Mouse (Mus musculus) embryonic fibroblast, embryonic 13.5 days (primary cell): ENCODE data around the gene Cyb5rl. TPM values are rescaled to one million over a fixed set of nuclear protein-coding genes. Genes with fewer than 3 reads are reported as not detected.

Experiments
- H3K27ac ChIP-seq: 2 replicates; pipeline ENCODE4 v1.5.1; 2012; ENCODE audit warnings: low read length, control low read depth, inconsistent platforms; ENCODE audit not compliant: insufficient read depth
- H3K4me1 ChIP-seq: 2 replicates; pipeline ENCODE4 v1.6.1; 2011; ENCODE audit warnings: low read length; ENCODE audit not compliant: control insufficient read depth, insufficient read depth
- H3K4me3 ChIP-seq: 2 replicates; pipeline ENCODE4 v1.5.1; 2011; ENCODE audit warnings: mild to moderate bottlenecking, control low read depth, low read length; ENCODE audit not compliant: insufficient read depth
- CTCF ChIP-seq: IDR thresholded peaks from 2 replicates; pipeline ENCODE4 v1.5.1; 2011; ENCODE audit warnings: mild to moderate bottlenecking, control low read depth, low read length, moderate library complexity, borderline replicate concordance; ENCODE audit not compliant: insufficient read depth
- POLR2A ChIP-seq: IDR thresholded peaks from 2 replicates; pipeline ENCODE4 v1.6.1; 2011; ENCODE audit warnings: low read depth, mild to moderate bottlenecking, control low read depth, low read length, moderate library complexity
- polyA plus RNA-seq: library from polyadenylated mRNA; stranded (reverse); fragments of >200 nt; gene quantifications from 2 replicates; pipeline ENCODE4 v1.2.4, GENCODE M21; 2011; ENCODE audit warnings: low read depth; ENCODE audit not compliant: missing spikeins, insufficient read length

Gene Cyb5rl
- polyA plus RNA-seq, 1 experiment = 6.3 TPM

DNA sequence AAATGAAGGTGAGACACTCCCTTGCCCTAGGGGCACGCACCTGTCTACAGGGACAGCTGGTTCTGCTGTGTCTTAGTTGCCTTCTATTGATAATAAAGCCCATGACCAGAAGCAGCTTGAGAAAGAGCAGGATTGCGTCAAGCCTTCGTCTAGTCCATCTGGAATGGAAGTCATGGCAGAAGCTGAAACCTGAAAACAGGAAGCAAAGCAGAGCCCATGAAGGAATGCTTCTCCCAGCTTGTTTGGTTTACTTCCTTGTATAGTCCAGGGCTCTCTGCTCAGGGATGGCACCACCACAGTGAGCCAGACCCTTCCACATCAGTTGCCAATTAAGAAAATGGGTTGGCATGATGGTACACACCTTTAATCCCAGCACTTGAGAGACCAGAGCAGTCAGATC, 15.4 kb downstream of the Cyb5rl start:
- no peak for TF ChIP-seq CTCF
- no peak for TF ChIP-seq POLR2A
- Histone ChIP-seq H3K4me3 (no peak overlapping the region), H3K27ac (no peak overlapping the region), H3K4me1 (no peaks in the 10 kb centered on the region)

DNA sequence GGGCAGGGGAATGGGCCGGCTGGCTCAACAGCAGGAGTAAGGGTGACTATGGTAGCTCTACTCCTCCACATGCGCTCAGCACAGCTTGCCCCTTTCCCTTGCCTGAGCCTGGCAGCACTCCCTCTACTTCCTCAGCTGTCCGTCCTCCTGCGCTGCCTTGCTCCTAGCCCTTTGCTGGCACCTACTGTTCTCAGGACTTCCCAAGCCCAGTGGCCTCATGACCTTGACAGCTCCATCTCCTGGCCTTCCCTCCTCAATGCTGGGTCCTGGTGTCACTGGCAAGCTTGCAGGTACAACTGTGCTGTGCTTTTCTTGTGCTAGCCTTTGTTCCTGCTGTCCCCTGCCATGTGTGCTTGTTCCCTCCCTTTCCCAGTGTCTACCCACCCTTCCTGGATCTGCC, 16.3 kb downstream of the Cyb5rl start:
- H3K4me1 ChIP-seq = no peaks in the 10 kb centered on the region
- TF ChIP-seq POLR2A (no peak), CTCF (no peak)
- H3K4me3 ChIP-seq = no peak overlapping the region
- H3K27ac ChIP-seq = no peak overlapping the region

DNA sequence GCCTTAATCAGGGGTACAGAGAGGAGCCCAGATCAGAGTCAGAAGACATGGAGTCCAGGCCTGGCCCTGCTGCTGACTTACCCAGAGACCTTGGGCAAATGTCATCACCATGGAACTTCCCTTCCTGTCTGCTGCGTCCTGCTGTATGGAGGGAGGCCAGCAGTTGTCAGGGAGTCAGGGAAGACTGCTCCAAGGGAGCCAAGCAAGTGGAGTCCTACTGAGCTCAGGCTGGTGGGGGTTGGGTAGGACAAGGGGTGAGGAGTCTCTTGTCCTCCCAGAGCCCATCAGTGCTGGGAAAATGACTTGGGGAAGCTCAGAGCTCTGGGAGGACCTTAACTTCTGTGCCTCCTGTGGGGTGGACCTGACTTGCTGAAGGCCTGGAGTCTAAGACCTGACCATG, 17.6 kb downstream of the Cyb5rl start:
- Histone ChIP-seq H3K4me1 (no peaks in the 10 kb centered on the region), H3K27ac (no peak overlapping the region), H3K4me3 (no peak overlapping the region)
- TF ChIP-seq CTCF = no peak
- TF ChIP-seq POLR2A = no peak

DNA sequence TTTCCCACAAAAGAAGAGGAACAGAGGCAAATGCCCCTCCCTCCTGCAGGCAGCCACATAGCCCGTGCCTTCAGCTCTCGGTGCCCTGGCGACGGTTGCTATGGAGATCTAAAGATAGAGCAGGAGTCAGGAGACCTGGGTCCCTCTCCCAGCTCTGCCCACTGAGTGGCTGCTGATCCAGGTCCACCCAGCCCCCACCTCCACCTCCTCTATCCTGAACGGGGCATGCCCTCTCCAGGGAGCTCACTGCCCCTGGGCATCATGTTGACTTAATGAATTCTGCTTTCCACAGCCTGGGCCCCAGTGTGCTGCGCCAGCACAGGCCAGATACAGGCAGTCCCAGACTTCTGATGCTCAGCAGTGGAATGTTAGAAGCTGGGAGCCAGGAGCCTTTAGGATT, 18.1 kb downstream of the Cyb5rl start:
- no peak for TF ChIP-seq CTCF
- TF ChIP-seq POLR2A = no peak
- Histone ChIP-seq H3K4me1 (no peaks in the 10 kb centered on the region), H3K27ac (no peak overlapping the region), H3K4me3 (no peak overlapping the region)

DNA sequence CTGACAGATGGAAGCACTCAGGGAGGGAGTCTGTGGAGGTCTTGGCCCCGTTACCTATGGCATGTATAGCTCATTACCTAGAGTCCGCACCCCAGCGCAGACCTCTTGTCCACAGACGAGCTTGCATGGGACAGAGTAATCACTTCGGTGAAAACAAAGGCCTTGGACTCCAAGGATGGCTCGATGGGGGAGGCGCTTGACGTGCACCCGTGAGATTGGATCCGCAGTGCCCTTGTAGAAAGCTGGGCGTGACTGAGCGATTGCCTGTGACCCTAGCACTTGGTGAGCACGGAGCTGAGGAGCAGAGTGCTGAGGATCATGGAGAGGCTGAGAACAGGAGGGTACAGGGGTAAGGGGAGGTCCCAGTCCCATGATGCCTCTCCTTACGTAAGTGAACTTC, 24.9 kb downstream of the Cyb5rl start:
- H3K4me1 ChIP-seq = no peaks in the 10 kb centered on the region
- no peak overlapping the region for H3K4me3 ChIP-seq
- no peak overlapping the region for H3K27ac ChIP-seq
- TF ChIP-seq POLR2A (no peak), CTCF (no peak)

DNA sequence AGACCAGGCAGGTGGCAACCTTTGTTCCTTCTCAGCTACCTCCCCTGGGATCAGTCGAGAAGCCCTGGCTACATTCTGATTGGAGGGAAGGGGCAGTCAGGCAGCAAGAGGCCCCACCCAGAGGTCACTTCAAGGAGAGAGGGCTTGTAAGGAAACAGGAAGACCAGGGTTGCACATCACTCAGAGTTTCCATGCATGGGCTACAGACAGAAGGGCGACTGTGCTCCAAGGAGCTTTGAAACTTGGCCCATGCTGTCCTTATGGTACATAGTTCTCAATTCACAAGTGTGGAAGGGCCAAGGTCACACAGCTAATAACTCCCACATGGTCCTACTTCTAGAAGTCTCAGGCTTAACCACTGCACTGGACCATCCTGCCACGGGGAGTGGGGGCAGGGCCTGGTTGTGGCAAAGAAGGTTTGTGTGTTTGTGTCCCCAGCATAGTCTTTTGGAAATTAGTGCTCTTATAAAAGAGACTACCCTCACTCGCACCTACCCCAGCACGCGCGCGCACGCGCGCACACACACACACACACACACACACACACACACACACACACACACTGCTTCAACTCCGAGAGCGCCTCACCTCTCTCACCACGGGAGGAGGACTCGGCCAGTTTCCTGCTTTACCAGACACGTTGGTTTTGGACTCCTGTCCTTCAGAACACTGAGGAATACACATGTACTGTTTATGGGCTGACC, 27.8 kb downstream of the Cyb5rl start:
- Histone ChIP-seq H3K4me3 (no peak overlapping the region), H3K4me1 (no peaks in the 10 kb centered on the region), H3K27ac (no peak overlapping the region)
- no peak for TF ChIP-seq CTCF
- no peak for TF ChIP-seq POLR2A

DNA sequence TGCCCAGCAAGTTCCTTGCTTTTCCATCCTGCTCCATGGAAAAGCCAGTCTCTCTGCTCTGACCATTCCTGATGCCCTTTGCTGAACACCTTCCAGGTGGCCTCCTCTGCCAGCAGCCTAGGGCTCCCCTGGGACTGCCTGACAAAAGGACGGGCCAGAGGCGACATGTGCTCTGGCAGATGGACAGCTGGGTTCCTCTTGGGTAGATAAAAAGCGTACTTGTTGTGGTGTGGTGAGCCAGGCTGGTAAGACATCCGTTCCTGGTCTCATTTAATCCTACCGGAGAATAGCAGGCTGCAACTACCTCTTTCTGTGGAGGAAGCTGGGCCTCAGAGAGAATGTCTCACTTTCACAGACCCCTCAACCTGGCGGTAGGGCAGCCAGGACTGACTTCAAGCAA, 29.3 kb downstream of the Cyb5rl start:
- no peaks in the 10 kb centered on the region for H3K4me1 ChIP-seq

DNA sequence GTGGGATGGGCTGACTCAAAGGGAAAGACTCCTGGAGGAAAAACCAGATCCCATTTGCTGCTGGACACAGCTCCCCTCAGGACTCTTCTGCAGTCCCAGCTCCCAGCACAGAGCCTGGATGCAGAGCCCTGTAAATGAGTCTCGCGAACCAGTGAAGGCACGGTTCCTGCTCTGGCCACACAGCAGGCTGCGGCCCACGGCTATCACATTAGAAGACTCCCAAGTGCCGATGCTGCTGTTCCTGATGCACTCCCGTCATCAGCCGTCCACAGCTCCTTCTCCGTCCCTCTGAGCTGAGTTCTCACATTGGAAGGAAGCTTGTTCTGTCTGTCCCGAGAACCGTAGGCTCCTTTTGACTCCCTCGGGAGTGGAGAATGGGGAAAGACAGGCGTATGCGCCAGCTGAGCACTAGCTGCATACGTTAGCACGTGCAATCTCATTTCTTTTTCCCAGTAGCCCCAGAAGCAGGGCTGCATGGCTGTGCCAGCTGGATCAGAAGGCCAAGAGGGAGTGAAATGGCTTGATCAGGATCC, 30.1 kb downstream of the Cyb5rl start, which contains the start of gene Cdcp2:
Cdcp2 (plus strand) TSS at position 51 of the 533 bp plus-strand sequence.
- H3K4me3 ChIP-seq = no peak within 1 kb of the TSS
- TF ChIP-seq CTCF = no peak
- no peak for TF ChIP-seq POLR2A
- no peaks in the 10 kb centered on the region for H3K4me1 ChIP-seq
- H3K27ac ChIP-seq = no peak within 1 kb of the TSS

More for the DNA sequence above, 29.3 kb downstream of the Cyb5rl start:
- no peak for TF ChIP-seq CTCF
- no peak for TF ChIP-seq POLR2A
- no peak overlapping the region for H3K27ac ChIP-seq
- no peak overlapping the region for H3K4me3 ChIP-seq

DNA sequence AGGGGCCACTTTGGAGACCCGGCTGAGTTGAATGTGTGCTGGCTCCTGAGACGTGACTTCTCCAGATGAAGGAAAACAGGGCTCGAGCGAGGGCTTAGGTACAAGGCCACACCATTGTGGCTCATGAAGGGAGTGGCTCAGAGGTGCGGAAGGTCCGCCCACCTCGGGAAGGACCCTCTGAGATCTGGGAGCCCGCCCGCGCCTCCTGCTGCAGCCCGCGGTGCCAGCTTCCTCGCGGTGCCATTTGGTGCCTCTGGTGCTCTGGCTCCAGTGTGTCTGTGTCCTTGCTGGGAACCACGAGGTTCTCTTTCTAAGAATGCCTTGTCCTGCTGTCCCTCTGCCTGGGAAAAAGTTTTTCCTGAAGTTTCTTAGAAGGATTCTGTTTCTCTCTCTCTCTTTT, 31.1 kb downstream of the Cyb5rl start:
- H3K27ac ChIP-seq = no peak overlapping the region
- TF ChIP-seq CTCF (no peak), POLR2A (no peak)
- H3K4me3 ChIP-seq = no peak overlapping the region
- no peaks in the 10 kb centered on the region for H3K4me1 ChIP-seq

DNA sequence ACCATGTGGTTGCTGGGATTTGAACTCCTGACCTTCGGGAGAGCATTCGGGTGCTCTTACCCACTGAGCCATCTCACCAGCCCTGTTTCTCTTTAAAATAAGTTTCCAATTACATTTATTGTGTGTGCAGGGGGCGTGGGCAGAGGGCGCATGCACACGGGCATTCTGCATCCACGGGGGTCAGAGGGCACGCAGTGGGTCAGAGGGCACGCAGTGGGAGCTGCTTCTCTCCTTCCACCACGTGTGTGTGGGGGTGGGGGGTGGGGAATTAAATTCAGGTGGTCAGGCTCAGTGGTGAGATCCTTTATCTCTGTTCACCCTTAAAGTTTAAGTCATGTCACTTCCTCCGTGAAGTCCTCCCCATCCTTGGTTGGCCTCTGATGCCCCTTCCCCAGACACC, 31.6 kb downstream of the Cyb5rl start:
- Histone ChIP-seq H3K4me3 (no peak overlapping the region), H3K27ac (no peak overlapping the region), H3K4me1 (no peaks in the 10 kb centered on the region)
- TF ChIP-seq CTCF = no peak
- TF ChIP-seq POLR2A = no peak
